In genomic region chr11:57778349-57778748, GRCm38 (mm10) we compare ENCODE assay signal across 8 mouse cellular contexts. TPM values are rescaled to one million over a fixed set of nuclear protein-coding genes. Genes with fewer than 3 reads are reported as not detected.
A peak's percentile ranks its signal among the peaks of the same experiment; 100 is the strongest.
DNase-seq lines count a peak whose midpoint lies in the region; ATAC-seq and TF ChIP-seq lines count a peak whose summit lies in the region.
"Had no signal": no experiment of that assay in that cellular context is flagged by ENCODE, and none has a peak within 500 bp of the region (broad histone marks: within the 10 kb centered on the region; RNA-seq: fewer than 3 reads in every experiment).

No protein-coding gene starts in this region.

- no peak overlapping the region; the same call in 1 of the 2 replicates for H3K4me3 ChIP-seq in E14TG2a.4 (replicated peaks; ENCODE audit: low read length)
- H3K4me3 ChIP-seq in kidney, postnatal 0 days (replicated peaks; ENCODE audit: low read depth, low read length) = no peak overlapping the region
- H3K4me3 ChIP-seq: heart, embryonic 13.5 days had no signal

- H3K4me1 ChIP-seq in E14TG2a.4 (replicated peaks; ENCODE audit: low read depth, low read length) = peaks cover 45% of the 10 kb centered on the region
- H3K4me1 ChIP-seq in kidney, postnatal 0 days (replicated peaks; ENCODE audit: insufficient read depth, low read length) = 0 out of 2 replicates have a peak, but pooled peaks cover 3% of the 10 kb centered on the region

- DNase-seq in B cell, adult 2 months = peak; percentile 61 to 64
- peak; percentile 41 for DNase-seq in cerebellum, adult 8-10 months
- peak; percentile 83 for DNase-seq in forelimb bud, embryonic 11.5 days (ENCODE audit: low read depth, low spot score)
- DNase-seq in kidney, postnatal 0 days (ENCODE audit: low spot score) = peak; percentile 87
- peak; percentile 25 for DNase-seq in right cerebral cortex, postnatal 4 days

- no peak overlapping the region for H3K9ac ChIP-seq in kidney, postnatal 0 days (ENCODE audit: low read depth, low read length)
- H3K9ac ChIP-seq: heart, embryonic 13.5 days had no signal

- H3K4me2 ChIP-seq in kidney, postnatal 0 days (ENCODE audit: low read length) = no peak overlapping the region
- H3K4me2 ChIP-seq: heart, embryonic 13.5 days had no signal

- WGBS in kidney, postnatal 0 days = 28% methylated on average over 5 of the region's 5 CpGs

- peak; percentile 94 for TF ChIP-seq CTCF in E14TG2a.4 (conservative IDR thresholded peaks at IDR 0.05; ENCODE audit: low read length)
- TF ChIP-seq CTCF in kidney, postnatal 0 days (IDR thresholded peaks at IDR 0.05; ENCODE audit: low read depth) = peak; percentile 91

- H3K9me3 ChIP-seq in E14TG2a.4 (ENCODE audit: low read length) = no peaks in the 10 kb centered on the region
- no peaks in the 10 kb centered on the region for H3K9me3 ChIP-seq in kidney, postnatal 0 days (replicated peaks; ENCODE audit: low read length)
- H3K9me3 ChIP-seq: heart, embryonic 13.5 days had no signal

- H3K27me3 ChIP-seq in E14TG2a.4 (ENCODE audit: insufficient read depth, low read length) = no peaks in the 10 kb centered on the region
- no peaks in the 10 kb centered on the region for H3K27me3 ChIP-seq in kidney, postnatal 0 days (ENCODE audit: insufficient read depth, low read length)
- H3K27me3 ChIP-seq: heart, embryonic 13.5 days had no signal

- ATAC-seq in kidney, postnatal 0 days (replicated peaks; ENCODE audit: low FRiP score, low read depth) = no peak
- ATAC-seq in megakaryocyte, adult 5-6 weeks (ENCODE audit: poor library complexity, severe bottlenecking) = peak; percentile 88

- peaks cover 11% of the 10 kb centered on the region; the same call in 1 of the 2 replicates for H3K36me3 ChIP-seq in E14TG2a.4 (ENCODE audit: insufficient read depth, low read length)
- peaks cover 3% of the 10 kb centered on the region; the same call in 1 of the 2 replicates for H3K36me3 ChIP-seq in kidney, postnatal 0 days (ENCODE audit: insufficient read depth, low read length)

- no peak overlapping the region for H3K27ac ChIP-seq in kidney, postnatal 0 days
- H3K27ac ChIP-seq: heart, embryonic 13.5 days had no signal

RNA-seq across cellular contexts. Expression of gene Sap30l, which starts 23.1 kb away (rescaled TPM):
- polyA plus RNA-seq in kidney, postnatal 0 days (2015; fragmentation: Nextera tagmentation; extraction: Ambion mirVana) = 12.6 and 19.1 TPM in 2 replicates
- 23.2 and 25.0 TPM in 2 replicates for total RNA-seq in megakaryocyte, adult 5-6 weeks (2015)
- total RNA-seq in megakaryocyte, adult 5-6 weeks (2017) = 17.1 and 18.6 TPM in 2 replicates

RNA-seq across cellular contexts. Expression of gene Hand1, which starts 54.3 kb away (rescaled TPM):
- 0.13 TPM in 1 of 2 replicates, not detected in the other for polyA plus RNA-seq in kidney, postnatal 0 days (2015; fragmentation: Nextera tagmentation; extraction: Ambion mirVana)
- total RNA-seq in megakaryocyte, adult 5-6 weeks (2015) = not detected in 2 replicates
- not detected in 2 replicates for total RNA-seq in megakaryocyte, adult 5-6 weeks (2017)

Comparison
In these comparisons a context has a peak if more than half of its experiments do, and no peak if none do; other contexts are left out.
1. DNase-seq: peak in every context shown above with its lines; median percentile 87 in kidney, postnatal 0 days; 83 in forelimb bud, embryonic 11.5 days; 62 in B cell, adult 2 months; 41 in cerebellum, adult 8-10 months; 25 in right cerebral cortex, postnatal 4 days.